Mouse (Mus musculus) hindbrain, embryonic 15.5 days (tissue): Measurements from ENCODE around the gene Gtf2h1. TPM values are rescaled to one million over a fixed set of nuclear protein-coding genes. Genes with fewer than 3 reads are reported as not detected.
"Not testable (repeated sequence)": the region's sequence is repeated elsewhere in the genome, so short reads cannot be mapped to it uniquely, and the experiment has no call there.

Source experiments
- ATAC-seq: fragments of 200-750 bp; cut with Nextera tagmentation; 2 replicates; pipeline ENCODE4 v1.8.0; 2017; ENCODE audit warnings: low read depth, moderate number of reproducible peaks, moderate TSS enrichment; ENCODE audit not compliant: low FRiP score
- H3K27ac ChIP-seq: fragments of 300-500 bp; sonication (generic); replicated peaks from 2 replicates; pipeline ENCODE4 v1.5.1; 2015; ENCODE audit warnings: mild to moderate bottlenecking, inconsistent platforms
- H3K27me3 ChIP-seq: fragments of 300-500 bp; sonication (generic); 2 replicates; pipeline ENCODE4 v1.6.1; 2015; ENCODE audit warnings: control low read depth, inconsistent platforms
- H3K36me3 ChIP-seq: fragments of 300-500 bp; sonication (generic); 2 replicates; pipeline ENCODE4 v1.6.1; 2015; ENCODE audit warnings: control low read depth, inconsistent platforms
- H3K4me1 ChIP-seq: fragments of 300-500 bp; sonication (generic); replicated peaks from 2 replicates; pipeline ENCODE4 v1.6.1; 2015; ENCODE audit warnings: control low read depth, inconsistent platforms
- H3K4me2 ChIP-seq: fragments of 300-500 bp; sonication (generic); 2 replicates; pipeline ENCODE4 v1.6.1; 2015; ENCODE audit warnings: moderate library complexity, mild to moderate bottlenecking, inconsistent platforms
- H3K4me3 ChIP-seq: fragments of 300-500 bp; sonication (generic); 2 replicates; pipeline ENCODE4 v1.5.1; 2015; ENCODE audit warnings: mild to moderate bottlenecking, inconsistent platforms
- H3K9ac ChIP-seq: fragments of 300-500 bp; sonication (generic); 2 replicates; pipeline ENCODE4 v1.6.1; 2015; ENCODE audit warnings: inconsistent platforms
- H3K9me3 ChIP-seq: fragments of 300-500 bp; sonication (generic); 2 replicates; pipeline ENCODE4 v1.6.1; 2016; ENCODE audit warnings: control low read depth, inconsistent platforms
- WGBS: fragments of 180-500 bp; shearing (Covaris S2); methylation state at CpG from one replicate; pipeline ENCODE4 v1.1.7; 2015; 5-methylcytosine and 5-hydroxymethylcytosine counted together
- polyA plus RNA-seq: library from polyadenylated mRNA; unstranded; fragments of >200 nt; fragmentation: Nextera tagmentation; extraction: Ambion mirVana; gene quantifications from 2 replicates; pipeline ENCODE4 v1.2.1, GENCODE M21; 2015

Gene Gtf2h1
- polyA plus RNA-seq, 1 experiment from 2014 or later, result 39.5 TPM

DNA sequence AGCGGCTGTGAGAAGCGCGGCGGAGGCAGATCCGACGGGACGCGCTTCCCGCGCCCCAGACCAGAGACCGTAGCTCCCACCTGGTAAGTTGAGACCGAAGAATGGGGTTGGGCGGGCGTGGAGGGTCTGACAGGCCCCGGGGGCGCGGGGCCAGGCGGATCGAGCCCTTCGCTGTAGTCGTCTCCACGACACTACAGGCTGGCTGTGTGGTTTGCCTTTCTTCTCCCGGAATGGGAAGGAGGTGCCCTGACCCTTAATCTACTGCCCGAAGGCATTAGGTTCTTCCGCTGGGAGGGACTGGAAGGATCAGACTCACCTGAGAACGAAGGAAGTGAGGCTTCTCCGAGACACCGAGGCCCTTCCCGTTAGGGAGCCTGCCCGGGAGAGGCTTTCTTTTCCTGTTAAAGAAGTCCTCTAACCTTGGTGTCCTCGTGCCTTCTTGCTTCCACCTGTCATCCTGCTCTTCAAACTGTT, 340 bp downstream of the Gtf2h1 start:
- peak; percentile 80 for ATAC-seq

GRCm38 (mm10) chr7:46796779-46797178, 876 bp downstream of the Gtf2h1 start:
- 56% methylated on average over 6 of the region's 6 CpGs for WGBS
- Histone ChIP-seq H3K4me2 (peak overlapping the region; percentile 98), H3K36me3 (peaks cover 20% of the 10 kb centered on the region; the same call in 1 of the 2 replicates), H3K9me3 (no peaks in the 10 kb centered on the region), H3K4me3 (peak overlapping the region; percentile 100), H3K4me1 (peaks cover 36% of the 10 kb centered on the region), H3K27ac (no peak overlapping the region), H3K9ac (peak overlapping the region; percentile 99), H3K27me3 (no peaks in the 10 kb centered on the region)
- no peak for ATAC-seq

More for the DNA sequence above, 340 bp downstream of the Gtf2h1 start:
- under 1% methylated on average over 31 of the region's 31 CpGs for WGBS
- Histone ChIP-seq H3K4me3 (peak overlapping the region; percentile 100), H3K36me3 (peaks cover 16% of the 10 kb centered on the region; the same call in 1 of the 2 replicates), H3K4me1 (peaks cover 36% of the 10 kb centered on the region), H3K4me2 (peak overlapping the region; percentile 98), H3K9ac (peak overlapping the region; percentile 99), H3K27ac (peak overlapping the region; percentile 87), H3K27me3 (no peaks in the 10 kb centered on the region), H3K9me3 (no peaks in the 10 kb centered on the region)

GRCm38 (mm10) chr7:46810325-46810724, 14.4 kb downstream of the Gtf2h1 start:
- Histone ChIP-seq H3K36me3 (peaks cover 71% of the 10 kb centered on the region), H3K9ac (no peak overlapping the region)
- 97% methylated on average over 6 of the region's 6 CpGs for WGBS

DNA sequence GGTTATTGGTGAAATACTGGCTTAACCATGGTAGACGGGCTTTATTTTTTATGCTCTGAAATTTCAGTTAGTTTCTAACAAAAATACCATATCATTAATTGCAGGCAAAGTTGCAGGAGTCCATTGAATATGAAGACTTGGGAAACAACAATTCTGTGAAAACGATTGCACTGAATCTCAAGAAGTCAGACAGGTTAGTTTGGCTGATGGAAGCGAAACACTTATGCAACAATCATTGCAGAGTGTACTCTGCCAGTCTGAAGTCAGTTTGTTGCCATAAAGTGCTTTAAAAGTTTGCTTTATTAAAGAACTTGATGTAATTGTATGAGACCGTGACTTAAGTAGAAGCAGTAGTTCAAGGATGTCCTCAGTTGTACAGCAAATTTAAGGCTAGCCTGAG, 18.1 kb downstream of the Gtf2h1 start:
- H3K4me1 ChIP-seq, result no peaks in the 10 kb centered on the region
- peaks cover 85% of the 10 kb centered on the region for H3K36me3 ChIP-seq
- H3K27me3 ChIP-seq, result no peaks in the 10 kb centered on the region
- 92% methylated on average over 4 of the region's 4 CpGs for WGBS
- H3K4me3 ChIP-seq, result no peak overlapping the region
- ATAC-seq, result no peak
- H3K9me3 ChIP-seq, result no peaks in the 10 kb centered on the region
- H3K9ac ChIP-seq, result no peak overlapping the region
- no peak overlapping the region for H3K4me2 ChIP-seq
- H3K27ac ChIP-seq, result no peak overlapping the region

More at GRCm38 (mm10) chr7:46810325-46810724, 14.4 kb downstream of the Gtf2h1 start:
- Histone ChIP-seq H3K27ac (no peak overlapping the region), H3K9me3 (no peaks in the 10 kb centered on the region), H3K4me3 (no peak overlapping the region), H3K4me1 (no peaks in the 10 kb centered on the region), H3K4me2 (no peak overlapping the region), H3K27me3 (no peaks in the 10 kb centered on the region)
- ATAC-seq, result no peak

DNA sequence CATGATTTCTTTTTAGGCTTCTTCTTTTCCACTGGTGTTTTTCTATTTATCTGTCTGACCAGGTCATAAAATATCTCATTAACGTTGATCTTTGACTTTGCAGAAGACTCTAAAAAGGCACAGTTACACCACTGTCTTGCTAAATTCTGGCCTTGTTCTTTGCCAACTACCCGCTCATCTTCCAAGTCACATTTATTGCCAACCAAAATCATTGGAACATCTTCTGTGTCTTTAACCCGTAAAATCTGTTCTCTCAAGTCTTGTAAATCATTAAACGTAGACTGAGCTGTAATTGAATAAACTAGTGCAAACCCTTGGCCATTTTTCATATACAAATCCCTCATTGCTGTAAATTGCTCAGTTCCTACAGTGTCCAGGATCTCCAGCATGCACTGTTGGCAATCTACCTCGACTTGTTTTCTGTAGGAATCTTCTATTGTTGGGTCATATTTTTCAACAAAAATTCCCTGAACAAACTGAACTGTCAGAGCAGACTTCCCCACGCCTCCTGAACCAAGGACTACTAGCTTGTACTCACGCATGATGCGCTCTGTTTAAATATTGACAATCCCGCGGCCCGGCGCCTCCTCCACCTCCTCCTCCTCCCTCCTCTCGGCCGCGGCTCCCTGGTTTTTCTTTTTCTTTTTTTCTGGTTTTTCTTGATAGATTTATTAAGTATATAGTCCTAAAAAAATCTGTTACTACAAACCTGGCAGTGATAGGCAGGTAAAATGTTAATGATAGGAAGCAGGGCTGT, 25.2 kb downstream of the Gtf2h1 start:
- H3K27me3 ChIP-seq, H3K9me3 ChIP-seq, H3K4me3 ChIP-seq, H3K4me1 ChIP-seq, H3K4me2 ChIP-seq, H3K27ac ChIP-seq, ATAC-seq, H3K9ac ChIP-seq: not testable (repeated sequence)
- WGBS, result 91% methylated on average over 15 of the region's 15 CpGs
- peaks cover 67% of the 10 kb centered on the region for H3K36me3 ChIP-seq

DNA sequence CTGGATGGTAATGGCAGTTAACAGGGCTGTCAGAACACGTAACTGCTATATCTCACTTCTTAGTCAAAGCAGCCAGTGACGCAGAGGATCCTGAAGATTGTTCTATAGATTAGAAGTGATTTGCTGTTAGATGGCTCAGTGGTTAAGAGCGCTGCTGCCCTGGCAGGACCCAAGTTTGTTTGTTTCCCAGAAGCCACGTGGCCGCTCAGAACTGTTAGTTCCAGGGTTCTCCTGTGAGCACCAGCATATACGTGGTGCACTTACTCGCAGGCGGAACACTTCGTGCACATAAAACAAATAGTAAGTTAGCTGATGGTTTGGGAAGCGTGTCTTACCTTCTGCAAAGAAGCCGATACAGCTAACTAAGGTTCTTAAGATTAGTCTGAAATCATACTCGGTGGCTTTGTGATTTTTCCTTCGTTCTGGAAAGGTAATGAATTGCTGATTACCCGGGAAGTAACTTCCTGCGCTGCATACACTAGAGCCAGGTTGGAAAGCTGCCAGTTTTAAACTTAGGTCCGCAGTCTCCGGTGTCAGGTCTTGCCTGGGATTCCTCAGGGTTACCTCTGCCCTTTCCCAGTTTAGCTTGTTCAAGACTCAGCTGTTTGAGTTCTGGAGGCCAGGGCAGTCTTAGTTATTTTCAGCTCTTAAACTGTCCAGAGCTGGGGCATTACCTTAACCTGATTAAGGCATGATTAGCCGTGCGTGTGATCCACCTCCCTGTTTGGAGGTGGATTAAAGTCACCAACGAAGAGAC, 31.3 kb downstream of the Gtf2h1 start:
- ATAC-seq, result no peak
- no peak overlapping the region for H3K4me2 ChIP-seq
- H3K9ac ChIP-seq, result no peak overlapping the region
- H3K9me3 ChIP-seq, result no peaks in the 10 kb centered on the region
- H3K4me1 ChIP-seq, result no peaks in the 10 kb centered on the region
- no peak overlapping the region for H3K4me3 ChIP-seq
- no peaks in the 10 kb centered on the region for H3K27me3 ChIP-seq
- no peak overlapping the region for H3K27ac ChIP-seq
- peaks cover 15% of the 10 kb centered on the region for H3K36me3 ChIP-seq
- 81% methylated on average over 20 of the region's 20 CpGs for WGBS

DNA sequence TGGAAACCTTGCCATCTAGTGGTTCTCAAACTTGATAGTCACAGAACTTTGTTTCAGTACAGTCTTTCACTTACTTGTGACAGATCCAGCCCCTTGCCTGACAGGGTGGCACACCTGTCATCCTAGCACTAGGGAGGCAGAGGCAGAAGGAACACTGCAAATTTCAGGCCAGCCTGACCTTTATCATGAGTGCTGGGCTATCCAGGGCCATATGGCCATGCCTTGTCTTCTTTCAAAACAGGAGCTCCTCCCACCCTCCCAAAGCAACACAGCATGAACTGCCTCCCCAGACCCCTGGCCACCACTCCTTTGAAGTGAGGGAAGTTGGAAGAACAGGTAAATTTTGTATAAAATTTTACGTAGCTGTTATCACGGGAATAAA, 31.9 kb downstream of the Gtf2h1 start:
- no peaks in the 10 kb centered on the region for H3K27me3 ChIP-seq
- no peak overlapping the region for H3K9ac ChIP-seq
- H3K36me3 ChIP-seq, result peaks cover 10% of the 10 kb centered on the region
- no peak overlapping the region for H3K27ac ChIP-seq
- no peak for ATAC-seq
- no peaks in the 10 kb centered on the region for H3K9me3 ChIP-seq
- WGBS, result 89% methylated on average over 2 of the region's 2 CpGs
- no peak overlapping the region for H3K4me2 ChIP-seq
- no peak overlapping the region for H3K4me3 ChIP-seq
- no peaks in the 10 kb centered on the region for H3K4me1 ChIP-seq

- Histone ChIP-seq H3K4me2 (no peak overlapping the region), H3K27me3 (no peaks in the 10 kb centered on the region), H3K4me3 (no peak overlapping the region), H3K36me3 (no peaks in the 10 kb centered on the region), H3K4me1 (no peaks in the 10 kb centered on the region), H3K9me3 (no peaks in the 10 kb centered on the region), H3K27ac (no peak overlapping the region), H3K9ac (no peak overlapping the region)
- whole genome bisulfite sequencing, result 90% methylated on average over 12 of the region's 12 CpGs
- no peak for ATAC-seq
Measured at GRCm38 (mm10) chr7:46829911-46830310, 34.0 kb downstream of the Gtf2h1 start.

- Histone ChIP-seq H3K27me3 (no peaks in the 10 kb centered on the region), H3K4me1 (peaks cover 6% of the 10 kb centered on the region), H3K27ac (no peak overlapping the region), H3K36me3 (no peaks in the 10 kb centered on the region), H3K4me3 (no peak overlapping the region), H3K4me2 (no peak overlapping the region), H3K9ac (no peak overlapping the region), H3K9me3 (no peaks in the 10 kb centered on the region)
- WGBS, result 61% methylated on average over 13 of the region's 13 CpGs
- ATAC-seq, result no peak
Measured at GRCm38 (mm10) chr7:46830799-46831590, 35.1 kb downstream of the Gtf2h1 start.

DNA sequence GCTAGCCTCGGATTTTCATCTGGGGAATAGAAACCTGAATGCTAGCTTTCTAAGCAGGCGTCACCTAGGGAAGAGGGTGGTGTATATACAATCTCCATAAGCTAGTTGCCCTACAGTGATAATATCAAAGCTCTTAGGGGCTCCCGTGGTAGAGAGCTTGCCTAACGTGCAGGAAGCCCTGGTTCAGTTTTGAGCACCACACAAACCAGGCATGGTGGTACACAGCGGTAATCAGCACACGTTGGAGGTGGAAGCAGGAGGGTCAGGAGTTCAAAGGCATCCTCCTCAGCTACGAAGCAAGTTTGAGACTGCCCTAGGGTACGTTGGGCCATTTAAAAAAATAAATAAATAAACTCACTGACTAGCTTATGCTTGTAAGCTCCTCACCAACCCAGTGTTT, 35.8 kb downstream of the Gtf2h1 start:
- Histone ChIP-seq H3K27ac (no peak overlapping the region), H3K4me2 (no peak overlapping the region), H3K36me3 (no peaks in the 10 kb centered on the region), H3K9me3 (no peaks in the 10 kb centered on the region), H3K4me3 (no peak overlapping the region), H3K27me3 (no peaks in the 10 kb centered on the region), H3K4me1 (peaks cover 6% of the 10 kb centered on the region), H3K9ac (no peak overlapping the region)
- no peak for ATAC-seq
- 86% methylated on average over 8 of the region's 8 CpGs for WGBS

GRCm38 (mm10) chr7:46832112-46832810, 36.4 kb downstream of the Gtf2h1 start:
- H3K4me2 ChIP-seq, H3K4me3 ChIP-seq, H3K9ac ChIP-seq, ATAC-seq, H3K4me1 ChIP-seq, H3K36me3 ChIP-seq, H3K27me3 ChIP-seq, H3K9me3 ChIP-seq, H3K27ac ChIP-seq: not testable (repeated sequence)
- WGBS, result 96% methylated on average over 11 of the region's 11 CpGs
